Mouse (Mus musculus) left cerebral cortex, postnatal 25 days (tissue): ENCODE results near the gene Kcnmb2. TPM values are rescaled to one million over a fixed set of nuclear protein-coding genes. Genes with fewer than 3 reads are reported as not detected.

ENCODE experiments used
- DNase-seq, 2 experiments: peaks; one replicate each; pipeline ENCODE4 v3.0.0; 2022; ENCODE audit warnings: low spot score in 2 of 2, mixed read lengths in 1 of 2
- intact Hi-C: fragments of 180-260 bp; cut with DNase I; formaldehyde crosslinking; loops from one replicate; pipeline ENCODE4 v1.15.1; 2025
- total RNA-seq, 2 experiments: library from RNA; stranded (reverse); gene quantifications; 2 replicates each; pipeline ENCODE4 v1.2.3; 2021

Kcnmb2 gene
- total RNA-seq, 2 experiments from 2014 or later: 4.7 to 6.2 TPM

DNA sequence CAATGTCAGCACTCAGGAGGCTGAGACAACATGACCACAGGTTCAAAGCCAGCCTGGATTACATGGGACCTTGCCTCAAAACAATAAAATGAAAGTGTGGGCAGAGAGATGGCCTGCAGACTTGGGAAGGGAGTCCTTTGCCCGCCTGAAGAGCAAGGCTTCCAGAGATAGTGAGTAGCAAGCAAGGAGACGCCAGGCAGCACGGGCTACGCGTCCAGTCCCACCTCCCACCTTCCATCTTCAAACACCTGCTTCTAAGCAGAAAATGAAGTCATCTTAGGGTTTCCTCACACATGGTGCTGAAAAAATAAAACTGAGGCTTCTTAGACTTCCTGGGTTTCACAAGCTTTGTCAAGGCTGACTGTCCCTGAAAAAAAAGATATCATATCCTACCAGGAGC, 109.3 kb downstream of the Kcnmb2 start:
- intact Hi-C loops: no loop called here
- DNase-seq: peak in 1 of 2 experiments; percentile 52

DNA sequence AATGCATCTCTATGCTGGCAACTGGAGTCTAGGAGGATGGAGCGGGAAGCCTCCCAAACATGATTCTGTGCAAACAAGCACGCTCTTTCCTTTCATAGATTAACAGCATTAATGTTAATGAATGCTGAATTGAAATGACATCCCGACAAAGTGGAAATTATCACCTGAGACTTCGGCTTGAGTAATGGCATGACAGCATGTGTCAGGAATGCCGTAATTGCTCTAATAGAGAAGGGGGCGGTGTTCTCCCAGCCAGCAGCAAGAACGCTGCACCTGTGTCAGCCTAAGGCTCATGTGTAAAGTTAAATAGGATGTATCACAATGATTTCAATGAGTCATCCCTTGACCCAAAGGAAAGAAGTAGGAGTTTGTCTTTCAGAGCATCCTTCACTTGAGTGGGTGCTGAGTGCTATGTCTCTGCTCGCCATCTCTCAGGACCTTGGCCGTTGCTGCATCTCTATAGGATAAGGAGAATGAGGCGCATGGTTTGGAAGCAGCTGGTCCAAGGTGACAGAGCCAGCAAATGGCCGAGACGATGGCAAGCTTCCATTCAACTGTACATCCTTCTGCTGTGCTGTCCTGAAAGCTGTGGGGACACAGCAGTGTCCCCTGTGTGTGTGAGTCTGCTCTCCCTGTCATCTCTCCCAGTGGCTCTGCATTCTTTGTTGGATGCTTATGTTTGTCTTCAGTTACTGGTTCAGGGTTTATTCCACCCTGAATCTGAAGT, 110.1 kb downstream of the Kcnmb2 start:
- no peak for DNase-seq
- intact Hi-C loops: no loop called here

DNA sequence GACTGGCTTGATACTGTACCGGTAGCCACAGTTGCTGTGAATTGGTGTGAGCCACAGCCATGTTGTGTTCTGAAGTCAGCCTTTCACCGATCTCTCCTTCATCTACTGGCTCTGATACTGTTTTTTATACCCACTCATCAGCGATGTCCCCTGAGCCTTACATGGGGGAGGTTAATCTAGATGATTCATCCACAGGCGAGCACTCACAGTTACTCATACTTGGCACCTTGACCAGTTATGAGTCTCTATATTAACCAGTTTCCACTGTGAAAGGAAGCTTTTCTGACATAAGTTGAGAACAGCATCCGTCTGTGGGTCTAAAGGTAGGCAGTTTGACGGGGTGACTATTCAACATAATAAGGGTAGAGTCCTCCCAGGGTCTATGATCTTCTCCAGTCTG, 118.7 kb downstream of the Kcnmb2 start:
- DNase-seq: peak in 1 of 2 experiments; percentile 50
- intact Hi-C loops: no loop called here

DNA sequence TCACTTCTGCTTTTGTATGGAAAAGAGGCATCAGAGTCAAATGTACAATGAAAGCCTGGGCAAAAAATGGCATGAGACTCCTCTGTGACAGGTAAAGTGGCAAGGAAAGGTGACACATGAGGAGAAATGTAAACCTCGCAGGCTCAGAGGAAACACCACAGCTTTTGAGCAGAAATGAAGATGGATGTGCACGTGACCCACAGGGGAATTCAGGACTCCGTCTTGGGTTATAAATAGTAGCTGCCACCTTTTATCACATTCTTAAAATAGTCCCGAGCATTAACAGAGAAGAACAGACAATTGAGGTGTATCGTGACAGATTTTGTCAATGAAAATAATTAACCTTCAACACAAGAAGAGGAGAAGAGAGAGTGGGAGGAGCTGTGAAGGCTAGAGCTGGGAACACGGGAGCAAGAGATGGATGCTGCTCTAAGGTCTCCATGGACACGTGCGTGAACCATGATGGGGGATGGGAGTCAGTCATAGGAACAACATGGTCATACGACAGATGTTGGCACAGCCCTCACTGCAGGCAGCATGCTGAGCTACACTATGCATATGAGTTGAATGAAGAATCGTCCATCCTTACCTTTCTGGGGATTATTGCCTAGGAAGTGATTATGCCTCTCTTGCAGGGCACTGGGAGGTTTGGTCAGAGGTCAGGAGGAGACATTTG, 127.2 kb downstream of the Kcnmb2 start:
- intact Hi-C loops: no loop called here
- no peak for DNase-seq

DNA sequence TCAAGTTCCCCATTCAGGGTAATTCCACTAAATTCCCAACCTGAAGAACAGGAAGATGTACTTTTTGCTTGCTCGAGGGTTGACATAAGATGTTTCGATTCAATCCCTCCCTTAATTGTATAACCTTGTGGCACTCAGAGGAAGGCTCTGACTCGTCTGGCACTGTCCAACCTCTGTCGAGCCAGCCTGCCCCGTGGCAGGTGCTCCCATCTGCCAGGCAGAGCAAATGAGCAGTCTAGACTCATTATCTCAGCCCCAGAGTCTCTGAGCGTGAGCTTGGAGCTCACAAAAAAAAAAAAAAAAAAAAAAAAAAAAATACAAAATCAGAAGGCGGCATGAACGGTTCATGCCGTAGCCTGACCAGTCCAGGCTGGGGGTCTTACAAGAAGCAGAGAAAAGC, 130.1 kb downstream of the Kcnmb2 start:
- intact Hi-C loops: no loop called here
- DNase-seq: no peak

DNA sequence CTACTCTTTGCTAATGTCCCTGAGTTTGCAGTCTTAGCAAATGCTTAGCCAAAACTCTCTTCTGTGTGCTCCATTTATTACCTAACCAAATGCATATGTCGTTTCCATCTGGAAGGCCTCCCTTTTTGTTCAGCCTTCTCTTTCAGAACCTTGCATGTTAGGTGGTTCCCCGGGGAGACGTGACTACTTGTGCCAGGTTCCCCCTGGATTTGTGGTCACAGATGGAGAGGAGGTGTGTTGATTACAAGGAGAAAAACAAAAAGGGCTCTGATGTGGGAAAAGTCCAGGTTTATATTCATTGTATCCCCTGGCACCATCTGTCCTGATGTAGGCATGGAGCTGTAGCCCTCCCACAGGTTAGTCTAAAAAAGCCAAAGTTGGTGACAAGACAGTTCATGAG, 141.5 kb downstream of the Kcnmb2 start:
- peak; percentile 26 to 91 for DNase-seq
- intact Hi-C loops: no loop called here

DNA sequence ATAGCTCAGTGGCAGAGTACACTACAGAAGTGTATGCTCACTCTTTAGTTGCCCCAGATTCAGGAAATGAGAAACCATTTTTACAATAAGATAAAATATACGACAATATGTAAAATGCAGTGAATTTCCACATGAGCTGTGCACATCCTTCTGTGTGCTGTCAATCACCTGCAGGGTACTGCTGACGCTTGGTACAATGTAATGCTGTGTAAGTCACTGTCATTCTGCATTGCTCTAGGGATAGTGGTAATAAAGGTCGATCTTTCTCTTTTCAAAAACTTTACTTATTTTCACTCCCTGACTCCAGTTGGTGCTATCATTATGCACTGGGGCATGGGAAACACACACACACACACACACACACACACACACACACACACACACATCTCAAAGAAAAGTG, 146.5 kb downstream of the Kcnmb2 start:
- intact Hi-C loops: no loop called here
- DNase-seq: no peak

DNA sequence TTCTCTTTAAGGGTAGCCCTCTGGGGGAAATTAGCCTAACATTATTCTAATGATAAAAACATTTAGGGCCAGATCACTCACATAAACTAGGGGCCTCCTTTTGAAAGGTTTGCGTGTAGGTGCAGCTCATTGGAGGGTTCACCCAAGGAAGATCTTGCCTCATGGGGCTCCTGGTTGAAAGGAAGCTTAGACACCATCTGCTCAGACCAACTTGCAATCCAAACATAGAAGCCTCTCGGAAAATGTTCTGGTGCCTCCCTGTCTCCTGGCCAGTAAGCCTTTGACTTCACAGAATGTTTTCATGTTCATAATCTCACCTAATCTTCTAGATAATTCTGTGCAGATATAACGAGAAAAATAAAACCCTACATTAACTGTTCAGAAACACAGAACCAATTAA, 150.3 kb downstream of the Kcnmb2 start:
- DNase-seq: no peak
- intact Hi-C loops: no loop called here

DNA sequence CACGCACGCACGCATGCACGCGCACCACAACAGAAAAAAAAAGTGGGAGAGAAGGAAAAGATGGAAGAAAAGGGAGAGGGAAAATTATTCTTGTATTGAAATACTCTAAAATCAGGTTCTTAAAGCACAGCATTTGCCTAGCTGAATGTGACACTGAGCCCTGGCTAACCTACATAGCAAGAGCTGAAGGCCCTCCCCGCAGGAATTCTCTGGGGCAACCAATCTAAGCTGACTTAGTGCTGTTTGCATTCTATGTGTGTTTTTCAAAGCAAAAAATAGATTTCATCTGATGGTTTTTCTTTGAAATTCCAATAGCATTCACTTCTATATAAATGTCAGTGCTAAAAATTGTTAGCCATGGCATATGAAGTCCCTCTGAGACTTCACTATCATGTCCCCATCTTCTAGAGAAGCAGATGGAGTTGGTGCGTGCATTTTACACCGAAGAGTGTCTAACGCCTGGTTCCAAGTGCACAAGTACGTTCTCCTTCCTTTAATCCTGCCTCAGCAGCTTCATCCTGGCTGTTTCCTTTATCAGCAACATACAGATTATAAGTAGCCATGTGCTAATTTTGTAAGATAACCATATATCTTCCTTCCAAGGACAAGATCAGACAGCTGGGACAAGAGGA, 151.4 kb downstream of the Kcnmb2 start:
- DNase-seq: peak in 1 of 2 experiments; percentile 19
- intact Hi-C loops: no loop called here

DNA sequence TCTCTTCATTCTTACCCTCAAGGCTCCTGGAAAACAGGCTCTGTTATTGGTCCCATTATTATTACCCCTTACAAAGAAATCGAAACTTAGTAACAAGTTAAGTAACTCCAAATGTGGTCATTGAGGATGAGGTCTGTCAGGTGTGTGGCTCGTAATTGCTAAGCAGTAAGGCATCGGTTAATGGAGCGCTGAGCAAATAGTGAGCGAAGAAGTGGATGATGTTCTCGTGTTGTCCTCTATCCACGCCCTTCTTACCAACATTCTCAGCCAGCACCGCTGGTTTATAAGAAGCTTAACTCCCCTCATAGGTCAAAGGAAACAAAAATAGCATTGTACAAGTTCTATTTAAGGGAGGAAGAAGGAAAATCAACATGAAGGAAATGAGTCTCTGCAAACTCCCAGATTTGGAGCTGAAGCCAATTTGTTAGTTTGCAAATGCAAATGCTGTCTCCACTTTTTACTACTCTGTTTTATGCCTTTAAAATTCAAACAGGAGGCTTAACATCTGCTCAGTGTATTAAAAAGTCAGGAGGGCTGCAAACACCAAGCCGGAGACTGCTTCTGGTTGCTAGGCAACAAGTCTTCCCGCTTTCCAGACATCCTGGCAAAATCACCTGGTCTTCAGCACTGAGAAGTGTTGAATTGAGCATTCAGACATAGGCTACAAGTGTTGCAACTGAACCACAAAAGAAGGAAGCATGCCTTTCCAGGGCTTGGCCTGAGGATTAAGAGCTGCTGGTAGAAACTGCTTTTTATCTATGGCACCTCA, 157.8 kb downstream of the Kcnmb2 start:
- peak; percentile 48 to 82 for DNase-seq

DNA sequence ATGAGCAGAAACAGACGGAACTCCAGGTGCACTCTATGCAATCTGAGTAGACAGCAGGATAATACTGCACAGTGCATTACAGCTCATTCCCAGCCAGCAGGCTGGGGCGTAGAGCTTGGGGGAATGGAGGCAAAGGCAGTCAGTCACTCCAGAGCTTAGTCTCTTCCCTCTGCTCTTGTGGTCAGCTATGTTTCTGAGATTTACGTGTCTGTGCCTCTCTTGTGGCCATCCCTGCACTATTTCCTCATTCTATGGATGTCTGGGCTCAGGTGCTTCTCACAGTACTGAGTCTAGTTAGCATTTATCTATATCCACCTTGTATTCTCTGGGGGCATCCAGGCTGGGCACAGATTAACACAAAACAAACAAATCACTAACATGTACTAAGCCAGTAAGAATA, 160.4 kb downstream of the Kcnmb2 start:
- DNase-seq: no peak
- intact Hi-C loops: no loop called here

More for the DNA sequence above, 157.8 kb downstream of the Kcnmb2 start:
- intact Hi-C loops: no loop called here

DNA sequence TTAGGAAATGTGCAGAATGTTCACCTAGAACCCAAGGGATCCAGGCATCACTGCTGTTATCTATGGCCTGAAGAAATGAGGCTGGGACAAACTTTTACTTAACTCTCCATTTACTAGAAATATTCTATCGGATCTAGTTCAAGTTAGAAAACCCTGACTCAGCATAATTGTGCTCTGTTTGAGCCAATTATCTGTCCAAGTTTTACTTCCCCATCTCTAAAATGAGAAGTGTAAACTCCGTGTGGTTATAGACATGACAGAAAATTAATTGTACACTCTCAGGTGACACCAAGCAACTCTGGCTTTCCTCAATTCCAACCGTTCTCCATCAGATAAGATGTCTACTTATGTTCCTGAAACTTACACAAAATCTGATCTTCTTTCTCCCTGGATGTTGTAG, 161.0 kb downstream of the Kcnmb2 start:
- intact Hi-C loops: no loop called here
- DNase-seq: no peak

DNA sequence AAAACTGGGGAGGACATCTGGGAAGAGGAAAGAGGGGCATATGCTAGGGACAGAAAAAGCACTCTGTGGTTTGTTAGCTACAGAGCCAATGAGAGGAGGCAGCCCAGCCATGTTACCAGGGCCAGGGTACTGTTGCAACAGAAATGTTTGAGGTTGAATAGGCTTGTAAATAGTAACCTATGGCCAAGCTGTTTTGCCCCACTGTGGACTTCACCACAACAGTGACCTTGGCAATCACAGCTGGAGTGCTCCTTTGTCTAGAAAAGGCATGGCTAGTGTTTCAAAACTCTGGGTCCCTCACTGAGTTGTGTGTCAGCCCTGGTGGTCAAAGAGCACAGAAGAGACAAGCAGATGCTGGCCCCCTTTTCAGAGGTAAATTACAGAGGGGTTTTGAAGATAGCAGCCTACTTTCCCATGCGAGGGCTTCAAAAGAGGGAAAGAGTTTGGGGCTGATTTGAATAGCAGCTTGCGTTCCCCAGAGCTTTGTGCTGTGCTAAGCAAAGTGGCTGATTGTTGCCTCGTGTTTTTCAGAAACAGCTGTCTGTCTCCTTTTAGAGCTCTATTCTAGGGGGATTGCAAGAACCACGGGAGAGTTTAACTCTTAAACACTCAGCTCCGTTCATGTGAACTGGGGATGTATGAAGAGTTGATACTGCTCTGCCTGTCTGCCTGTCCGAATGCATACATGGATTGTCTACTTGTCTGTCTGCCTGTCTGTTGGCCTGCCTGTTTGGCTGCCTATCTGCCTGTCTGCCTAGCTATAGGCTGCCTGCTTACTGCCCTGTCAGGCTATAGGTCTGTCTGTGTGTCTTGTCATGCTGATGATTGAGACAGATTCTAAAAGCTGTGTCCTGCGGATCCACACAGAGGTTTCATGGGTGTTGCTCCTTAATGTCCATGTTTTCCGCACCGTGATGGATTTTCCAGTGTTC, 165.0 kb downstream of the Kcnmb2 start:
- intact Hi-C loops: no loop called here
- DNase-seq: peak in 1 of 2 experiments; percentile 46

DNA sequence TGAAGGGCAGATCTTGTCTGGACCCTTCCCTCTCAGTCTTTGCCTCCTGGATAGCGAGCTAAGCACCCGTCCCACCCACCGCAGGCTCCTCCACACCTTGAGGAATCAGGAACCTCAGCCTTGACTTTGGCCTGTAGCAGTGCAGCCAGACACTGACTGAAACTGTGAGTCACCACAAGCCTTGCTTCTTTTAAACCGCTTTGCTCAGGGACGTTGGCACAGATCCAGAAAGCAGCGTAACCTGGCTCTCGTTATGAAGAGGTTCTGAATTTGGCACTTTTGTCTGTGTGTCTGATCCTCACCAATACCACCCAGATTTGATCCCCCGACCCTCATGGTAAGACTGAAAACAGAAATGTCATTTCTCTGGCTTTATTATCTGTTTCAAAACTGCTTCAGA, 171.6 kb downstream of the Kcnmb2 start:
- intact Hi-C loops: no loop called here

DNA sequence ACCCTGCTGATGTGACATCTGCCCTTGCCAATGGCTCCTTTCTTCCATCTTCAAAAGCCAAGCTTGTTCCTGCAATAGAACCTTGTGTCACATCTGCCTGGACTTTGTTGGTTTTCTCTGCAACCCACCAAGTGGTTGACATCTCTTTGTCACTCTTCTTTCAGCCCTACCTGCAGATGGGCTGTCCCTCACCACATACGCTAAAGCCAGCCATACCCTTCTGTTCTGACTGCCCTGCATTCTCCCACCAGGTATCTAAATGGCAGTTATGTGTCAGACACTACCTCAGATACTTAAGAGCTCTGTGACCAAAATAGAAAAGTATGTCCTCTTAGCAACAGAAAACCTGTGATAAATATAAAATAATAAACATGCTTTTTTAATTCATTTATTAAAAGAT, 186.5 kb downstream of the Kcnmb2 start:
- intact Hi-C loops: no loop called here
- DNase-seq: no peak

More for the DNA sequence above, 171.6 kb downstream of the Kcnmb2 start:
- DNase-seq: peak in 1 of 2 experiments; percentile 43

DNA sequence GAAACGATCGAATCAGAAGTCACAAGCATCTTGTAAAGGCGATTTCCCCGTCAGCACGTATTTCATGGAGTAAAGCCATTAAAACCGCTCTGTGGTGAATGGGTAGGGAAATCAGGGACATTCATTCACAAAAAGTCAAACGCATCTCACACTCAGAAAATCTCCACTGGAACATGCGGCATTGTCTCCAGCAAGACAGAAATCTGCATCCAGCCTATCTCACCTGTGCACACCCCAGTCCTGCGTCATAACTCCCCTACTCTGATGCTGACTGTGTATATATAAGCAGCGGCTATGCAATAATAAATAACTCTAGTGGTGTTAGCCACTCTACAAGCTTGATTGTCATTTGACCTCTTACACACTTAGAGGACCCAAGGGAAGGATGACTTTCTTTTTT, 199.1 kb downstream of the Kcnmb2 start:
- DNase-seq: no peak
- intact Hi-C loops: no loop called here

DNA sequence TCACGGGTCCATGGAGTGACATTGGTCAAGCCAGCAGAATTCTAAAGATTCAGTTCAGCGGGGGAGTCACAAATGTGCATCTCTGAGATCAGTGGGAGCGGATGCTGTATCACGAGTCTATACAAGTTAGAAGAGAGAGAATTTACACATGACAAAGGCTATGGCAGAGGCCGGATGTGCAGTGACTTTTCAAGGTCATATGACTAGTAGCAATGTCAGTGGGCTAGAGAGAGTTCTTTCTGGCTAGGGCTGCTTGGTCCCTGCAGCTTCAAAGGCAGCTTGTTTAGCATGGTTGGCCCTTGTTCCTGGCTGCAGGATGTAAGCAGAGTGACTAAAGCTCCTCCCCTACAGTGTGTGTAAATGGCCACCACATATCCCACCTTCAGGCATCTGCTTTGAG, 217.5 kb downstream of the Kcnmb2 start:
- intact Hi-C loops: no loop called here
- DNase-seq: no peak

DNA sequence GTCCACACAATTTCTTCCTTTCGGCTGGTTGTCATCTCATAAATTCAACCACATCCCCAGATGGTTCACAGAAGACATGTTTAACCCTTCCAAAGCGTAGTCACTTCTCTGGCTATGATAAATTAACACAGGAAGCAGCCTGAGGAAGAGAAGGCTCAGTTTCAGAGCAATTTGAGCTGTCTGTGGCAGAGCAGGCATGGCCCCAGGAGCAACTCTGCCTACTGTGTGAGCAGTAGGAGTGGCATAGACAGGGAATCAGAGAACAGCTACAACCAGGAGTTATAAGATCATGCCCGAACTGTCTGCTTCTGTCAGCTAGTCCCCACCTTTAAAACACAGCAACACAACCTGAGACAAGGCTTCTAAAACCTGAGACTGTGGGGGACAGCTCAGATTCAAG, 219.4 kb downstream of the Kcnmb2 start:
- intact Hi-C loops: no loop called here
- no peak for DNase-seq

DNA sequence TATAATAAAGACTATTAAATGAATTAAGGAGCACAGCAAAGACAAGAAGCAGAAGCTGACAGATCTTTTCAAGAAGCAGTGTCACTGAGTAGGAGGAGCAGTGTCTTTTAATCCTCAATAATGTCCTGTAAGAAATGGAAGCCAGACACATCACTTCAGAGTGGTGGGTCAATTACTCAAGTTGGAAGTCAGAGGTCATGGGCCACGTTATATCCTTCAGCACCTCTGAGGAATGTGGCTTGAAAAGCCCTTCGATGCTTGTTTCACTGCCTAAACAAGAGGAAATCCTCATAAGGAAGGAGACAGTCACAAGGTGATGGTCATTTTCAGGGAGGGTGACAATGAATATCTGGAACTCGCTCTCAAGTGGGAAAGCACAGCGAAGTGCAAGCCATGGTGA, 223.1 kb downstream of the Kcnmb2 start:
- intact Hi-C loops: no loop called here
- no peak for DNase-seq
